Mouse (Mus musculus) heart, postnatal 0 days (tissue): Measurements from ENCODE around the gene Xrn1.

Source experiments
- CTCF ChIP-seq: IDR thresholded peaks from 2 replicates; pipeline ENCODE4 v1.5.1; 2016; ENCODE audit warnings: antibody characterized with exemption, control low read depth, low read depth
- EP300 ChIP-seq: IDR thresholded peaks from 2 replicates; pipeline ENCODE4 v1.6.1; 2016; ENCODE audit warnings: antibody characterized with exemption, low read depth

- TF ChIP-seq CTCF (no peak), EP300 (no peak)
Measured at GRCm38 (mm10) chr9:95953658-95954057, 902 bp upstream of the Xrn1 start.
